Mouse (Mus musculus) testis, adult 2 months (tissue): Measurements from ENCODE around the gene Olfr25. TPM values are rescaled to one million over a fixed set of nuclear protein-coding genes. Genes with fewer than 3 reads are reported as not detected.

Experiments used
- H3K27ac ChIP-seq: fragments of 200-500 bp; 2 replicates; pipeline ENCODE4 v1.5.1; 2012; ENCODE audit warnings: low read depth, low read length; ENCODE audit not compliant: control insufficient read depth, insufficient read depth
- H3K27me3 ChIP-seq: fragments of 200-500 bp; 2 replicates; pipeline ENCODE4 v1.6.1; 2012; ENCODE audit warnings: mild to moderate bottlenecking, low read length, moderate library complexity; ENCODE audit not compliant: control insufficient read depth, insufficient read depth
- H3K36me3 ChIP-seq: fragments of 200-500 bp; 2 replicates; pipeline ENCODE4 v1.6.1; 2012; ENCODE audit warnings: mild to moderate bottlenecking, low read length; ENCODE audit not compliant: control insufficient read depth, insufficient read depth
- H3K4me1 ChIP-seq: fragments of 200-500 bp; 2 replicates; pipeline ENCODE4 v1.6.1; 2012; ENCODE audit warnings: low read length; ENCODE audit not compliant: control insufficient read depth, insufficient read depth
- H3K4me3 ChIP-seq: fragments of 200-500 bp; 2 replicates; pipeline ENCODE4 v1.5.1; 2012; ENCODE audit warnings: low read depth, mild to moderate bottlenecking, low read length, moderate library complexity, mixed read lengths; ENCODE audit not compliant: control insufficient read depth
- CTCF ChIP-seq: fragments of 200-500 bp; IDR thresholded peaks from 2 replicates; pipeline ENCODE4 v1.5.1; 2012; ENCODE audit warnings: low read depth, mild to moderate bottlenecking, inconsistent platforms, low read length, moderate library complexity; ENCODE audit not compliant: control insufficient read depth, insufficient read depth, insufficient replicate concordance
- POLR2A ChIP-seq: fragments of 200-500 bp; IDR thresholded peaks from 2 replicates; pipeline ENCODE4 v1.6.1; 2012; ENCODE audit warnings: low read depth, mild to moderate bottlenecking, inconsistent platforms, low read length, moderate library complexity; ENCODE audit not compliant: control insufficient read depth
- polyA plus RNA-seq: library from polyadenylated mRNA; depleted of rRNA; stranded (reverse); fragments of >200 nt; gene quantifications from 2 replicates; pipeline ENCODE4 v1.2.3, GENCODE M21; 2012; rRNA removed

The Olfr25 gene
- 0.04 and 0.12 TPM in 2 replicates for polyA plus RNA-seq

DNA sequence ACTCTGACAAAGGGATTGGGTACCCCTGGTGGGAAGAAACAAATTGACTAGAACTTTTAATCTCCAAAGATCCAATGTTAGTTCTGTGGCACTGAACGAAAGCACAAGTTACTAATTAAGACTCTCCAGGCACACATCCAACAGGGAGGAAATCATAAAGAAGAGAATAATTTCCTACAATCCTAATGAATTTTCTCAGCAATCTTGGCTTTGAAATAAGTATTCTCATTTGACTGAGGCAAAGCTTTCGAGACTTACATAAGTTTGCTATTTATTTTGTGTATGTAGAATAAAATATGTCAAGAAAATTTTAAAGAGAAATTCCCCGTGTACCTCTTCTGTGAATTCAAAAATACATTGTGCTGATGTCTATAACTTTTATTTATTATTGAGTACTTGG lies at the start of gene Olfr25:
TSS of gene Olfr25 (plus strand) at position 301 of the 400 bp plus-strand sequence.
- H3K27me3 ChIP-seq = no peaks in the 10 kb centered on the region
- H3K27ac ChIP-seq = no peak within 1 kb of the TSS
- no peaks in the 10 kb centered on the region for H3K4me1 ChIP-seq
- no peak for TF ChIP-seq CTCF
- no peak for TF ChIP-seq POLR2A
- no peaks in the 10 kb centered on the region for H3K36me3 ChIP-seq
- H3K4me3 ChIP-seq = no peak within 1 kb of the TSS

DNA sequence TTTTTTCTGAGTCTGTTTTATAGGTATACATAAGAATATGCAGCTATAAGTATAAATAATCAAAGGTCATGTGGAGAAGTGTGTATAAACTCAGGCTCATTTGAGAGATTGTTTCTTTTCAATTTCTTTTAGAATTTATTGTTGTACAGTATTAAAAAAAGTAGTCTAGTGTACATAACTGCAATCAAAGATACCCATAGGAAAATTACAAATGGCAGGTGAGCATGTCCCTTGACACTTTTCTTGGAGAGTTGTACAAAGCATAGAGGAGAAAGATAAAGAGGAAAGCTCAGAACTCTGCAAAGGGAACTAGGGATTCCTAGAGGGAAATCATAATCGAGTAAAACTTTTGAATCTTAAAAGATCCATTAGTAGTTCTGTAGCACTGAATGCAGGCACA lies 38.1 kb upstream of the Olfr25 start, which contains the start of gene Olfr896-ps1:
TSS of gene Olfr896-ps1 (plus strand) at position 301 of the 400 bp plus-strand sequence.
- Histone ChIP-seq H3K36me3 (no peaks in the 10 kb centered on the region), H3K4me3 (no peak within 1 kb of the TSS), H3K4me1 (no peaks in the 10 kb centered on the region), H3K27me3 (no peaks in the 10 kb centered on the region), H3K27ac (no peak within 1 kb of the TSS)
- TF ChIP-seq POLR2A (no peak), CTCF (no peak)

GRCm38 (mm10) chr9:38348111-38348510 lies 19.3 kb downstream of the Olfr25 start, which contains the start of gene Olfr898:
Gene Olfr898 (plus strand): TSS chr9:38348411.
- no peak for TF ChIP-seq POLR2A
- no peak for TF ChIP-seq CTCF
- no peak within 1 kb of the TSS for H3K27ac ChIP-seq
- H3K36me3 ChIP-seq = no peaks in the 10 kb centered on the region
- no peak within 1 kb of the TSS for H3K4me3 ChIP-seq
- H3K4me1 ChIP-seq = no peaks in the 10 kb centered on the region
- H3K27me3 ChIP-seq = no peaks in the 10 kb centered on the region

- Histone ChIP-seq H3K4me3 (no peak within 1 kb of the TSS), H3K27me3 (no peaks in the 10 kb centered on the region), H3K36me3 (no peaks in the 10 kb centered on the region), H3K4me1 (no peaks in the 10 kb centered on the region), H3K27ac (no peak within 1 kb of the TSS)
- TF ChIP-seq CTCF = no peak
- no peak for TF ChIP-seq POLR2A
These were observed 37.7 kb downstream of the Olfr25 start, which contains the start of gene Olfr250 for GRCm38 (mm10) chr9:38366596-38366995. Gene Olfr250 (plus strand): TSS chr9:38366896.

GRCm38 (mm10) chr9:38376786-38377185 lies 47.9 kb downstream of the Olfr25 start, which contains the start of gene Olfr251:
Gene Olfr251 (plus strand): TSS chr9:38377086.
- H3K27me3 ChIP-seq = no peaks in the 10 kb centered on the region
- TF ChIP-seq CTCF (no peak), POLR2A (no peak)
- H3K27ac ChIP-seq = no peak within 1 kb of the TSS
- H3K36me3 ChIP-seq = no peaks in the 10 kb centered on the region
- no peak within 1 kb of the TSS for H3K4me3 ChIP-seq
- no peaks in the 10 kb centered on the region for H3K4me1 ChIP-seq

Other genes starting within 250 kb of the Olfr25 start
- not detected in 2 replicates for gene Olfr887, start 245.0 kb upstream of the Olfr25 start, polyA plus RNA-seq
- not detected in 2 replicates for gene Olfr888, start 220.9 kb upstream of the Olfr25 start, polyA plus RNA-seq
- not detected in 2 replicates for gene Olfr889, start 213.9 kb upstream of the Olfr25 start, polyA plus RNA-seq
- gene Olfr890, start 186.5 kb upstream of the Olfr25 start, polyA plus RNA-seq = not detected in 2 replicates
- gene Olfr891, start 148.2 kb upstream of the Olfr25 start, polyA plus RNA-seq = not detected in 2 replicates
- gene Olfr893, start 120.7 kb upstream of the Olfr25 start, polyA plus RNA-seq = 0.09 TPM in 1 of 2 replicates, not detected in the other
- not detected in 2 replicates for gene Olfr894, start 111.0 kb upstream of the Olfr25 start, polyA plus RNA-seq
- not detected in 2 replicates for gene Olfr143, start 76.3 kb upstream of the Olfr25 start, polyA plus RNA-seq
- gene Olfr895, start 61.2 kb upstream of the Olfr25 start, polyA plus RNA-seq = not detected in 2 replicates
- gene Olfr896-ps1, start 38.0 kb upstream of the Olfr25 start, polyA plus RNA-seq = 0.16 and 0.18 TPM in 2 replicates
- 0.25 TPM in 1 of 2 replicates, not detected in the other for gene Olfr898, start 19.4 kb downstream of the Olfr25 start, polyA plus RNA-seq
- gene Olfr250, start 37.8 kb downstream of the Olfr25 start, polyA plus RNA-seq = not detected in 2 replicates
- gene Olfr251, start 48.0 kb downstream of the Olfr25 start, polyA plus RNA-seq = not detected in 2 replicates
- gene Olfr147, start 72.6 kb downstream of the Olfr25 start, polyA plus RNA-seq = not detected in 2 replicates
- gene Olfr901, start 100.4 kb downstream of the Olfr25 start, polyA plus RNA-seq = not detected in 2 replicates
- gene Olfr902, start 118.6 kb downstream of the Olfr25 start, polyA plus RNA-seq = not detected in 2 replicates
- gene Olfr904, start 134.1 kb downstream of the Olfr25 start, polyA plus RNA-seq = not detected in 2 replicates
- not detected in 2 replicates for gene Olfr905, start 142.0 kb downstream of the Olfr25 start, polyA plus RNA-seq
- not detected in 2 replicates for gene Olfr906, start 158.0 kb downstream of the Olfr25 start, polyA plus RNA-seq
- not detected in 2 replicates for gene Olfr907, start 166.7 kb downstream of the Olfr25 start, polyA plus RNA-seq
- not detected in 2 replicates for gene Olfr911-ps1, start 192.5 kb downstream of the Olfr25 start, polyA plus RNA-seq
- gene Olfr910, start 208.8 kb downstream of the Olfr25 start, polyA plus RNA-seq = not detected in 2 replicates